Mouse (Mus musculus) inflammation-experienced regulatory T-cells, adult 6 months (primary cell): ENCODE measurements around the gene Spcs2. TPM values are rescaled to one million over a fixed set of nuclear protein-coding genes. Genes with fewer than 3 reads are reported as not detected.
A peak's percentile ranks its signal among the peaks of the same experiment; 100 is the strongest.

Source experiments
- ATAC-seq: one replicate; pipeline ENCODE4 v1.8.0; 2017
- polyA plus RNA-seq, 3 experiments: library from polyadenylated mRNA; unstranded; fragments of 100-300 nt; shearing (Covaris generic); gene quantifications; one replicate each; pipeline ENCODE4 v1.2.1; 2017

The Spcs2 gene
- polyA plus RNA-seq = 100 to 1,000 TPM; 456 to 534 (median 479) TPM

DNA sequence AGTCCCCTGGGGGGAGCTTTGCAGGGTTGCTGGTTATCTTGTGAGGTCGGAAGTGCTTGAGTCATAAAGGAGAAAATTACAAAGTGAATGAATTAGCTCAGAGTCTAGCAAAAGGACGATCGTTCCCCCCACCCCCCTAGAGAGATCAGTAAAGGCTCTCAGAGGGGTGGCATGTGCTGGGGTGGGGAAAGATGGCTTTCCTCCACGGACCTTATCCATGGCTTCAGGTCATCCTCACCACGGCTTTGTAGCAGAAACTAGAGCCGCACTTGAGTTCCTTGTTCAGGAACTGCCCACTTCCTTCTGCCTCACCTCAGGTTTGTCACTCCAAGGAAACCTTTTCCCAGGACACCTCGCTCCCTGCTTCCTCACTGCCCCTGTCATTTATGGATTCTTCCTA lies at the start of gene Spcs2:
TSS of gene Spcs2 (minus strand) at position 101 of the 400 bp plus-strand sequence.
- ATAC-seq = no peak

DNA sequence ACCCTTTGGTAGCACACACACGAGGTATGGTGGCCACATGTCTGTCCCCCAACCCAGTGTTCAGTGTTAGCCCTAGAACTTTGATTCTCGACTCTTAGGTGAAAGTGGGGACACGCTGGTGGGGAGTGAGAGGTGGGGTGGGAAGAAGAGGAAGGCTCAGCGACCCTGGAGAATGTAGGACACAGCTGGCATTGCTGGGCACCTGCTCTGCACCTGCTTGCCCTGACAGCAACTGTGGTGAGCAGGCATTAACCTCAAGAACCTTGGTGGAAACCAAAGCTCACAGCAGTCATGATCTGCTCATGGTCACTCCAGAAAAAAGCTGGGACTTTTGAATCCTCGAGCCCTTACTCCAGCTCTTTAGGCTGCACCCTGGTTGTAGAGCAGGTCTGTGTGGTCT lies 47.8 kb upstream of the Spcs2 start:
- no peak for ATAC-seq

DNA sequence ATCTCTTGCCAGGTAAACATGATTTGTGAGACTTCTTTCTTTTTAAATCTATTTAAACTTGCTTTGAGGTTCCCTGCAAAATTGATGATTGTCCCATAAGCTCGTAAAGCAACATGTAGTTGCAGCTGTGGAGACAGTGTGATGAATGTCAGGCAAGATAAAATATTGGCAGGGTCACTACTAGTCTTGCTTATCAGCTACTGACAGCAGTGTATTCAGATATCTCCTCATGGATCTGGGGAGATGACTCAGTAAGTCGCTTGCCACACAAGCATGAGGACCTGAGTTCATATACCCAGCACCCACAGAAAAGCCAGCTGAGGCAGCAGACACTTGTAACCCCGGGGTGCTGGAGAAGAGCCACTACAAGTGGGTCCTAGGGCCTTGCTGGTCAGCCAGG lies 44.2 kb upstream of the Spcs2 start:
- no peak for ATAC-seq

DNA sequence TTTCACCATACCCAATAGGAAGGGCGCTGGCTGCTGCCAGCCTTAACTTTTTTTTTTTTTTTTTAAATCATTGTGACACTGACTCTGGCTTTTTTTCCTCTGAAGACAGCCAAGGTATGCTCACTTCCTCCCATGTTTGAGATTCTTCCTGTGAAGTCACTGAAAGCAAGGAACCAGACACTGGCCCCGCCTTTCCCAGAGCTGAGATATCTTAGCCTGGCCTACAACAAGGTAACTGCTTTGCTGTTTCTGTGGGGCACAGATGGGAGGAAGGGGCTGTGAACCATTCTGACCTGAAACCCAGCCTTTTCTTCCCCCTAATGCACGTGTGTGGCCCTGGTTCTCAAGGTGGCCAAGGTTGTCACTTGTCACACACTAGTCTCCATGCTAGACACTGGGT lies 43.1 kb upstream of the Spcs2 start:
- no peak for ATAC-seq

DNA sequence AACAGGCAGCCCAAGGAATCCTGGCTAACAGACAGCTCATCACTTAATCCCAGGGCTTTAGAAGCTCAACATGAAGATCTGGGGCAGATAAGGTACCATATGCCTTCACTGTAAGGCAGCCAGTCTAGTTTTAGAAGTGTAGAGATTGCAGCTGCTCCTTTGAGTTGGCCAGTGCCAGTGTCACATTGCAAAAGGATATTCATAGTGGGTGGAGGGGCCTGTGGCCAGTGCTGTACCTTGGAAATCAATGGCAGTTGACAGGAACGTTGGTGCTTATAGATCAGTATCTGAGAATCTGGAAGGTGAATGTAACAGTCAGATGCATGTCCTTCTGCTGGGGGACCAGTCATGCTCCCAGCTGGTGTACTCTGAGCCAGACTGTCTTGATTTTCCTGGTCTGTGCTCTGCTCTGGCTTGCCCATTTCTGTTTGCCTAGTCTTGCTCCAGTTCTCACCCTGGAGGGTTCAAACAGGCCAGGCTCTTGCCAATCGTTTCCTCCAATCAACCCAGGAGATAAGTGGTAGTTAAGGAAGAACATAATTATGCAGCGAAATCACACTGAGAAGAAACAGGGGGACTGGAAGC lies 41.3 kb upstream of the Spcs2 start:
- no peak for ATAC-seq

DNA sequence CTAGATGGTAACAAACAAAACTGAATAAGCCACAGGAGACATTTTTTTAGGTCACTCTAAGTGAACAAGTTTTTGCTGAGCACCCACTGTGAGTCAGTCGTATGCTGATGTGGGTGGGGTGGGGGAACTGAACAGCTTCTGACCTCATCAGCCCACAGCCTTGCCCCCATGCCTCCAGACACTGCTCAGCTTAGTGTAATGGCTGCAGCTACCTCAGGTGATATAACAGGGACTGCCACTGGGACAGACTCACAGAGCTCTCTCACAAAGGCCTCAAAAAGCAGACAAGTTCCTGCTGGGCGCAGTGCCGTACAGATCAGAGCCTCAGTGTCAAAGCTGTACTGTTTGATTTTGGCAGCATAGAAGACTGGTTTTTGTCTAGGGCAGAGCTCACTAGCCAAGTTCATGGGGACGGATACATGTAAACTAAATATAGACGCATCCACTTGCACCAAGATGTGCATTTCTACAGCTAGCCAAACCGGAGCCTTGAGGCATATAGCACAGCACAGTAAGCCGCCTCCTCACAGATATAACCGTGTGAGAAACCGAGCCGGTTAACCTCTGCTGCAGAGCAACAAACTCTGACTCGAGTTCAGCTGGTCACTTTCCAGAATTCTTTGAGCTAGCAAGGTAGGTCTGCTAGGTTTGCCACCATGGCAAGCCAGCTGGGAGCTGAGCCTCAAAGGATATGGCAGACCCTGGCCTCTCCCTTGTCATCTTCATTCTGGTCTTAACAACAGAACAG lies 39.8 kb upstream of the Spcs2 start:
- no peak for ATAC-seq

DNA sequence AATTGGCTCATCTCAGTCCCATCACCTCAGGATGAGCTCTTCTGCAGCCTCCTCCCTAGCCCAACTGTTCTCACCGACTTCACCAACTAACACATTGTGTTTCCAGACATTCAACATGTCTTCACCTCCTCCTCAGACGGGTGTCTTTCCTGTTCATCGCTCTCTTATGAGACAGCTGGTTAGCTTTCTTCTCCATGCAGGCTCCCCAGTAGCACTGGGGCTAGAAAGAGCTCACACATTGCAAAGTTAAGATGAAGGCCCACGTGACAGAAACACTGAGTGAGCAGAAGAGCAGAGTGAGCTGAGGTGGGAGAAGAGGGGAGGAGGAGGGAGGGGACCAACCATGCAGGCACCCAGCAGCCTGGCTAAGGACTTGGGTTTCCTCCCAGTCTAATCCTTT lies 38.9 kb upstream of the Spcs2 start:
- ATAC-seq = no peak

DNA sequence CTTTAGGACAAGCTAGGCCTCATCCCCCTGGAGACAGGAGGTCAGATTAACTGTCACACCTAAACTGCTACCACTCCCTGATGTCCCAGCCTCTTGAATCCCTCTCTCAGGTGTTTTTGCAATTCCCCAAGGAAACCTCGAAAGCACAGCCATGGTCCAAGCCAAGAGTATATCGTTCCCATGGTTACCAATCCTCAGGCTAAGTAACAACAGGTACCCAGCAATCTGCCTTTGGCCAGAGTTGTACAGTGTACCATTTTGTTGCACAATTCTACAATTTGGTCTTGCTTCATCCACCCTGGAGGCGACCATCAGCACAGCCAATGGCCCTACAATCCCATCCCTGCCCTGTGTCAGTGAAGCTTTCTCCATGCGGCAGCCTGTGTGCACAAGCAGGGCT lies 33.6 kb upstream of the Spcs2 start:
- ATAC-seq = no peak

DNA sequence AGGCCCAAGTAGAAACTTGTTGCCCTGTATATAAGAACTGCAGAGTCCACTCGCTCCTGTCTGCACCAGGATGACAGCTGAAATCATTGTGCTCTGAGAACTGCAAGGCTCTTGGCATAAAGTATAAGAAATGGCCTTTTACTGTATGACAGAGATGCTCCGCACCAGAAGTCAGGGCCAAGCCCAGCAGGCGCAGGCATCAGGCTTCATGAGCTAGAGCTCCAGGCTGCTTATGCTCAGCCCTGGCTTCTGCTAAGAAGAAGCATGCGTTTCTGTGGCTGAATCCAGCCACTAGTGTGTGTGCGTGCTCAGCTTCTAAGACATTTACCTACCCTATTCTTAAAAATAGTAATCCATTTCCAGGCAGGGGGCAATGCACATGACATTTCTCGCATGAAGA lies 31.2 kb upstream of the Spcs2 start:
- ATAC-seq = no peak

DNA sequence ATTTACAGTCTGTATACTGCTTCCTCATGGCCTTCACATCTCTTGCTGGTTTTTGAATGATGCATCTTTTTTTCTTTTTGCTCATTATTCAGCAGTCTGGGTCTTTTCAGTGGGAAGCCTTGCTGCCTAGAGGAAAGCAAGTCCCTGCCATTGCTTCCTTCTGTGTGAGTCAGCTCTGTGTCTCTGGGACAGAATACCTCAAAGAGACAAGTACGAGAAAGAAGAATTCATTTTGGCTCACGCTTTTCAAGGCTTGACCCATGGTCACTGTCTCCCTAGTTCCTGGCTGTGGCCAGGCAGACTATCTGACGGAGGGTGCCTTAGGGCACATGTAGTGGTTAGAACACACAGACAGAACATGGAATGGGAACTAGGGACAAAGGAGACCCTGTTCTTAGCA lies 30.7 kb upstream of the Spcs2 start:
- ATAC-seq = no peak

DNA sequence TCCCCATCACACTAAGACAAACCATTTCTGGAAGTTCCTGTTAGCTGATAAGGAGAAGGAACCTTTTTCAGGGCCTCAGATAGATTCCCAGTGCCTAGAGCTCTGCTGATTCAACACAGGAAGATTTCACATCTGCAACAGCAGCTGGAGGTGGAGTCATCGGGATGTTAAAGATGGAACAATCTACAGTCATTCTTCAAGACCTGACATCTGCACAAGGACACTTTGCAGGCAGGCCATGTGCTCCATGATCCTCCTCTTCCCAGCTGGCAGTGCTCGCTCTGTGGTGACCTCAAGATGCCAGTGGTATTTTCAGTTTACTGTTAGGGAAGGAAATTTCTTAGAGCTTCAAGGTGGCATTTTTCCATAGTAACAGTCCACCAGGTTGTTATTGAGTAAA lies 29.1 kb upstream of the Spcs2 start:
- no peak for ATAC-seq

DNA sequence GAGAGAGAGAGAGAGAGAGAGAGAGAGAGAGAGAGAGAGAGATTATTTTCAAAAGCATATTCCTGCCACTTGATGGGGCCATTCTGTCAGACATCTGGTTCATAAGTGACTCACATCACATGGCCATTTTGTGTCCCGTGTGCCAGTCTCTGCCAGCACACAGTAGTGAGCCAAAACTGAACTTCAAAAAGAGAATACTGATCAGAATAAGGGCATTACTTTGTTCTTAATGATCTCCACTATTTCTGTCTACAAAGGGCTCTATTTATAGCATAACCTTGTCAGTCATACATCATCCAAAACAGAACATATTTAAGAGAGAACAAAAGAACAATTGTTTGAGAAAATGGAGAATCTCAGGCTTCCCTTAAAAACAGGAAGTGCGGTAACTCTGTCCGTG lies 28.2 kb upstream of the Spcs2 start:
- no peak for ATAC-seq

DNA sequence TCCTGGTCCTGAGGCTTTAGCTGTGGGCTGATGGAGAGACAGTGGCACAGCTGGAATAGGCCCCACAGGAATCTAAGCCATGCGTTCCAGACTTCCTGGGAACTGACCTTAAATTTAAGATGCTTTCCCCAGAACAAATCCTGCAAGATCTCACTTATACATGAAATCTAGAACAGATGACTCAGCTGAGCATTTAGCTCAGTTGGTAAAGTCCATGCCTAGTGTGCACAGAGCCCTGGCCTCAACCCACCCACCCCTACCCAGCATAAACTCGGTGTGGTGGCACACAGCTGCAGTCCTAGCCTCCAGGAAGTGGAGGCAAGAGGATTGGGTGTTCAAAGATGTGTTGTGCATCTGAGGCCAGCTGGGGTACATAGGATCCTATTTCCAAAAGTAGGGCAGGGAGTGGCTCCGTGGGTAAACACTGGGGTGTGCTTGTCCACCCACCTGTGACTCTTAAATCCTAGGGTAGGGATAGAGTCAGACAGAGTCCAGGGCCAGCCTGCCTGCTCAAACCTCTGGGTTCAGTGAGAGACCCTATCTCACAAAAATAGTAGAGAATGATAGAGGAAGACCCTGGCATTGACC lies 27.0 kb upstream of the Spcs2 start:
- ATAC-seq = no peak

DNA sequence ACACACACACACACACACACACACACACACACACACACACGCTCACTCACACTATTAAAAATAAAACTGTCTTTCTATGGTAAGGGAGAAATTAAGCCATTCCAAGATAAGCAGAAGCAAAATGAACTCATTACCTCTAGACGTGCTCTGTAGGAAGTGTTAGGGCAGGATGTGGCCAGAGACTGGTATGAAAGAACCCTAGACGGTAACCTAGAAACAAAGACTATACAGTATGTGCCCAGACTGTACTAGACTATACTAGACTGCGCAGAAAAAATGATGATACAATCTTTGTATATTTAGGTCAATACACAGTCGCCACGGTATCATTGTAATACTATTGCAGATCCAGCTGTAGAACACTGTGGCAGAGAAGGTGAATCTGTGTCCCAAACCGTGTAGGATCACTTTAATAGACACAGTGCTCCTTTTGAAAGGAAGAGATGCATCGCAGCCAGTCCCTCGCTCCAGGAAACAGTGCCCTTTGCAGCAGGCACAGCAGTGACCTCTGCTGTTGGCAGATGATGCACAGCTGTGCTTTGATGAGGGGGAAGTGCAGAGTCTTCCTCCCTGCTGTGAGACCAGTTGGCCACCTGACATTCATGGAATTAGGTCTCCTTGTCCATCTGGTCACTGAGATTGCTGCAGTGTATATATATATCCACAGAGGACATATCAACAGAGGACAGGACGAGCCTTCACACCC lies 26.1 kb upstream of the Spcs2 start:
- ATAC-seq = peak; percentile 95

DNA sequence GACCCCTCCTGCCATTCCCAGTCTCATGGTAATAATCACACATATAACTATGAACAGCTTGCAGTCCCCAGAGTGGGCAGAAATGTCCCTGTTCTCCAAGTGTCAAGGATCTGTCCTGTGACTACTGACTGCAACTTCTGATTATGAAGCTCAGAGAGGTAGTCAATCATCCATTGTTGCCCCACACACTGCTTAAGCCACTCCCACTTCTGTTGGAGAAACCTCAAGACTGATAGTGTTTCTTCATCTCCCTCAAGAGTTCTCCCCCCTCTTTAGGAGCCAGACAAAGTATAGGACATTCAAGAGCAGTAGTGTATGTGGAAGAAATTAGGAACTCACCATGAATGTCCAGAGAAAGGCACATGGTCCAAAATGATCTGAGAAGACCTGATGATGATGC lies 24.5 kb upstream of the Spcs2 start:
- no peak for ATAC-seq

DNA sequence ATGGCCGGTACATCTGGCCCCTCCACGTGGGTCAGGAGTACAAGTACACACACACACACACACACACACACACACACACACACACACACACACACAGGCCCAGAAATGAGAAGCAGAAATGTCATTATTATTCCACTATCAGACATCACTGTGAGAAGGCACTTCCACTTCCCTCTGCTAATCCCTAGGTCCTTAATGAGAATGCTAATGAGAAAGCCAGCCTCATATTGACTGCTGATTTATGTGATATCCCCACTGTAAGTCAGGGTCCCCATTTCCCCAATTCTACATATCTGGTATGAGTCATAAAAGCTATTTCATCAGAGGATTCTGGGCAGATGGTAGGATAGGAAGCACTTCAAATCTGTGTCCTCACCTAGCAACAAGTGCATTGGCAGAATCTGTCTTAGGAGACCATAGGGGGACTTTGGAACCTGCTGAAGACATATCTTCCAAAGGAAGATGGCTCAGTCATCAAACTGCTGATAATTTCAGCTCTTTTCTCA lies 24.0 kb upstream of the Spcs2 start:
- no peak for ATAC-seq

DNA sequence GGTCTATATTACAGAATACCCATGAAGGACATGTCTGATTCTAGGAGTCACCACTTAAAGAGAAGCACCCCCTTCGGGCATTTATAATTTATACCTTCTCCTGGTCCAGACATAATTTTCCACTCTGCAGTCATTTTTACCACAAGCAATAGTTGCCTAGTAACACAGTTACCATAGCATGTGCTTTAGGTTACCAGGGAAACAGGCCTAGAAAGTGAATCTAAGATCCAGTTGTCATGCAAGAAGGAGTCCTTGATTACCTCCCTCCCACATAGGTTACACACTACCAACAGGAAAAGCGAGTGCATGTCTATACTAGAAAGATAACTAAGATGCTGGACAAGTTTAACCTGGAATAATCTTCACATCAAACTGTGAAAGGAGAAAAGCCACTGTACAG lies 15.0 kb upstream of the Spcs2 start:
- no peak for ATAC-seq

DNA sequence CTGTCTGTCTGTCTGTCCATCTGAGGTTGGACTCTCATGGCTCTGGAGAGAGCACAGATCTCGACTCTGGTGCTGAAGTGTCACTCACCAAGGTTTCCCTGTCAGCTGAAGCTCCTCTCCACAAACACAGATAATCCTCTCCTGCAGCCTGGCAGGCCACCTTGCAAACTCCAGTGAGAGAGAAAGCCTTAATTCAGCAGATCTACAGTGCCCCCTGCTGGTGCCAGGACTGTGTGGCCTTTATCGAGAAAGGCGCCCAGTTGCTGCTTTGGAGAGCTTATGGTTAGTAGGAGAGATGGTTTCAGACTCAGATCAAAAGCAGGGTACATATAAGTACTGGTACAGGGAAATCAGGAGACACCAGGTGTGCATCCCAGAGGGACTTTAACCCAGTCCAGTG lies 13.1 kb upstream of the Spcs2 start:
- peak; percentile 84 for ATAC-seq

DNA sequence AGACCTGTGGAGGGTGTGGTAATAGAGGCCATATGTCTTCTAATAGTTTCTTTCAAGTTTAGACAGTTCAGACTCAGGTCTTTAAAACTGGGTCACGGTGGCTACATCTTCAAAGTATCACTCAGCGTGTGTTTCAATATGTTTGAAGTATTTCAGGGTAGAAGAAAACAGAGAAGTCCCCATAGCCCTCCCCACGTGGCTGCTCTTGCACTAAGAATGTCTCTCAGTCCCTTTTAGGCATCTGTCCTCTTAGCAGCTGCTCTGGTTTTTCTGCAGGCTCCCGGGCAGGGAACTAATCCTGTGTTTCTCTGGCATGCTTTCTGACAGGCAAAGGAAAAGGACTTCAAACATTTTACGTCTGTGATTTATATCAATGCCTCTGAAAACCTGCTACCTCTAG lies 12.6 kb upstream of the Spcs2 start:
- ATAC-seq = peak; percentile 50

DNA sequence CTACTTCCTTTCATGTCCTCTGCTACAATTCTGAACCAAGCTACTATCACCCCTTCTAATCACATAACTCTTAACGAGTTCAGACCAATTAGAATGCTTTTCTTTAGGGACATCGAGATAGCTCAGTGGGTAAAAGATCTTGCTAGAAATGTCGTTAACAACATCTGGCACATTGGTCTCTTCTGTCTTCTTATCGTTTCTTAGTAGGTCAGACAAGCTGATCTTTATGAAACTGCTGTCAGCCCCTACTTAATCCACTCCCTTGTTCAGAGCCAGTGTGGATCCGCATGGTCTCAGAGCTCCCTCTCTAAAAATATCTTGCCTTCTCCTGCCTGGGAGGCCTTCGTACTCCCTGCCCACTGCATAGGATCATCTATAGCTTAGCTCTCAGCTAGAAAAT lies 10.7 kb upstream of the Spcs2 start:
- no peak for ATAC-seq

DNA sequence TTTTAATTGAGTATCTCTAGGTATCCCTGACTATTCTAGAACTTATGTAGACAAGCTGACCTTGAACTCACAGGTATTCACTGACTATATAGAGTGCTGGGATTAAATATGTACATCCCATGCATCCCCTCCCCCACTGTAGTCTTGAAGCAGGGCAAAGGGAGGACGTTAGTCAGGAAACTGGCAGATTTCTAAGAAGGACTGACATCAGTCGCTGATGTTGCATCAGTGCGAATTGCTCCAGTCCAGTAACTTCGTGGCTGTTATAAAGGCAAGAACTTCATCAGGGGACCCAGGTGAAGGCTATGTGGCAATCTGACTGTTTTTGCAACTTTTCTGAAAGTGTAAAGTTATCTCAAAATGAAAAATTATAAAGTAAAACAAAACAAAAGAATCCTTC lies 6.0 kb upstream of the Spcs2 start:
- ATAC-seq = no peak

DNA sequence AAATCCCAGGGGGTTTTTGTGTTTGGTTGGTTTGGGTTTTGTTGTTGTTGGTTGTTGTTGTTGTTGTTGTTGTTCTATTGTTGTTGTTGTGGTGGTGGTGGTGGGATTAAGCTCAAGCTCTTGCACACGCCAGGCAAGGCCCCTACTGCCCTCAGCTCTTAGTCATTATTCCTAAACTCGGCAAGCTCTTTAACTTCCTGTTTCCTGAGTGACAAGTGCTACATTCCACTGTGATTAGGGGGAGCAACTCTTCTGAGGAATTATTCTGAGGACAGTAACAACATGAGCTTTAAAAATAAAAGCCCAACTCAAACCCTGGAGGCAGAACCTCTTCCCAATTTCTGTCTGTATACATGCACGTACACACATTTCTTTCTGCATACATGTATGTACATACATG lies 2.0 kb upstream of the Spcs2 start:
- no peak for ATAC-seq

DNA sequence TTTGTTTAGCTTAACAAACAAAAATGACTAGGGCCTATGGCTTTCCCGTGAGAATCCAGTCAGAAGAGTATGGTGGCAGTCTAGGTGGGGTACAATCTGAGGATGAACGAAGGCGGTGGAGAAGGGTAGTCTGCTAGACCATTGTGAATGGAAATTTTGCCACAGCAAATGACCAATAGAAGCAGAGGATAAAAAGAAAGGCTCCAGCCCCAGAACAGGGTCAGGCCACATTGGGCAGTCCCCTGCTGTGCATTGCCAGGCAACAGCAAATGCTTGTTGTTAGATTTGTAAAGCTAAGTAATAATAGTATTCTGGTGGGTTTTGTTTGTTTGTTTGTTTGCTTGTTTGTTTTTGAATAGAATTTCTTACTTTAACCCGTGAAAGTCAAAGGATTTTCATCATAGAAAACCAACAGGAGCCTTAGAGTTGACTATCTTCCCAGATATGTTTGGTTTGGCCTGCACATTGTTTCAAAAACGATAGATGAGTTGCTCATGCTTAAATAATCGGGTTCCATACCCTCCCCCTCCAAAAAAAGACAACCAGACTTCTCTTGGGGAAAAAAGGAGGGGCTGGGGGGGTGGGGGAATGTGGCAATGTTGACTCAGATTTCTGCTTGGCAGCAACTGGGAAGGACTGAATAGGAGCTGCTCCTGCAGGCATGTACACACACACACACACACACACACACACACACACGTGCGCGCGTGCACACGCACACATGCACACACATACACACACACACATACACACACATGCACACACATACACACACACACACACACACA lies 1.2 kb upstream of the Spcs2 start:
- ATAC-seq = no peak
